Mouse (Mus musculus) limb, embryonic 13.5 days (tissue): ENCODE data around the gene Slc10a3. TPM values are rescaled to one million over a fixed set of nuclear protein-coding genes. Genes with fewer than 3 reads are reported as not detected.
"Not testable (repeated sequence)": the region's sequence is repeated elsewhere in the genome, so short reads cannot be mapped to it uniquely, and the experiment has no call there.

ENCODE experiments used
- ATAC-seq: fragments of 200-750 bp; cut with Nextera tagmentation; 2 replicates; pipeline ENCODE4 v1.8.0; 2017; ENCODE audit warnings: low read depth, moderate number of reproducible peaks, moderate TSS enrichment; ENCODE audit not compliant: low FRiP score
- H3K27ac ChIP-seq: fragments of 300-500 bp; sonication (generic); 2 replicates; pipeline ENCODE4 v1.5.1; 2015; ENCODE audit warnings: inconsistent platforms, mild to moderate bottlenecking, moderate library complexity
- H3K27me3 ChIP-seq: fragments of 300-500 bp; sonication (generic); 2 replicates; pipeline ENCODE4 v1.6.1; 2015; ENCODE audit warnings: mild to moderate bottlenecking, inconsistent platforms
- H3K36me3 ChIP-seq: fragments of 300-500 bp; sonication (generic); 2 replicates; pipeline ENCODE4 v1.6.1; 2015; ENCODE audit warnings: inconsistent platforms, mild to moderate bottlenecking, moderate library complexity
- H3K4me1 ChIP-seq: fragments of 300-500 bp; sonication (generic); 2 replicates; pipeline ENCODE4 v1.6.1; 2015; ENCODE audit warnings: inconsistent platforms
- H3K4me2 ChIP-seq: fragments of 300-500 bp; sonication (generic); replicated peaks from 2 replicates; pipeline ENCODE4 v1.6.1; 2015; ENCODE audit warnings: inconsistent platforms, mild to moderate bottlenecking, moderate library complexity
- H3K4me3 ChIP-seq: fragments of 300-500 bp; sonication (generic); 2 replicates; pipeline ENCODE4 v1.5.1; 2015; ENCODE audit warnings: moderate library complexity, mild to moderate bottlenecking, inconsistent platforms
- H3K9ac ChIP-seq: fragments of 300-500 bp; sonication (generic); 2 replicates; pipeline ENCODE4 v1.6.1; 2015; ENCODE audit warnings: mild to moderate bottlenecking, inconsistent platforms
- H3K9me3 ChIP-seq: fragments of 300-500 bp; sonication (generic); 2 replicates; pipeline ENCODE4 v1.6.1; 2016; ENCODE audit warnings: inconsistent platforms
- WGBS: fragments of 180-500 bp; shearing (Covaris S2); methylation state at CpG from one replicate; pipeline ENCODE4 v1.1.7; 2015; 5-methylcytosine and 5-hydroxymethylcytosine counted together
- polyA plus RNA-seq: library from polyadenylated mRNA; unstranded; fragments of >200 nt; fragmentation: Nextera tagmentation; extraction: Ambion mirVana; gene quantifications from 2 replicates; pipeline ENCODE4 v1.2.1, GENCODE M21; 2015

Gene Slc10a3
- polyA plus RNA-seq, result 19.6 and 21.3 TPM in 2 replicates

GRCm38 (mm10) chrX:74372888-74373549, at the start of gene Slc10a3, which contains the start of gene Ubl4a:
Gene Slc10a3, minus strand, starts transcription at chrX:74373349.
Gene Ubl4a, minus strand, starts transcription at chrX:74373218.
- Histone ChIP-seq H3K36me3 (peaks cover 9% of the 10 kb centered on the region; the same call in 1 of the 2 replicates), H3K9me3 (no peaks in the 10 kb centered on the region), H3K9ac (peak within 1 kb of the TSS; percentile 66), H3K27ac (no peak within 1 kb of the TSS), H3K4me2 (peak within 1 kb of the TSS; percentile 64), H3K4me1 (peaks cover 6% of the 10 kb centered on the region; the same call in 1 of the 2 replicates), H3K4me3 (peak within 1 kb of the TSS; percentile 48), H3K27me3 (no peaks in the 10 kb centered on the region)
- 21% methylated on average over 32 of the region's 32 CpGs for WGBS
- ATAC-seq, result peak; percentile 94

GRCm38 (mm10) chrX:74413377-74413776, 40.2 kb upstream of the Slc10a3 start:
- no peak overlapping the region for H3K27ac ChIP-seq
- no peak overlapping the region for H3K4me2 ChIP-seq
- H3K9me3 ChIP-seq, result no peaks in the 10 kb centered on the region
- H3K36me3 ChIP-seq, result peaks cover 4% of the 10 kb centered on the region; the same call in 1 of the 2 replicates
- peak; percentile 28; the same call in 1 of the 2 replicates for ATAC-seq
- no peak overlapping the region for H3K4me3 ChIP-seq
- H3K4me1 ChIP-seq, result no peaks in the 10 kb centered on the region
- no peaks in the 10 kb centered on the region for H3K27me3 ChIP-seq
- no peak overlapping the region for H3K9ac ChIP-seq

GRCm38 (mm10) chrX:74408340-74408739, 35.2 kb upstream of the Slc10a3 start:
- Histone ChIP-seq H3K9ac (no peak overlapping the region), H3K27me3 (no peaks in the 10 kb centered on the region), H3K4me1 (no peaks in the 10 kb centered on the region), H3K4me2 (no peak overlapping the region), H3K27ac (no peak overlapping the region), H3K9me3 (no peaks in the 10 kb centered on the region), H3K4me3 (no peak overlapping the region), H3K36me3 (peaks cover 4% of the 10 kb centered on the region; the same call in 1 of the 2 replicates)
- 51% methylated on average over 2 of the region's 2 CpGs for WGBS
- ATAC-seq, result no peak

- Histone ChIP-seq H3K9me3 (no peaks in the 10 kb centered on the region), H3K27me3 (no peaks in the 10 kb centered on the region)
Measured at GRCm38 (mm10) chrX:74400136-74400535, 27.0 kb upstream of the Slc10a3 start.

GRCm38 (mm10) chrX:74392535-74393443, 19.6 kb upstream of the Slc10a3 start, which contains the start of the genes Fam3a and Ikbkg:
Gene Fam3a, minus strand, starts transcription at chrX:74393272.
Gene Ikbkg, plus strand, starts transcription at chrX:74393290.
- Histone ChIP-seq H3K4me2 (peak within 1 kb of the TSS; percentile 66), H3K27ac (peak within 1 kb of the TSS; percentile 87), H3K27me3 (no peaks in the 10 kb centered on the region), H3K36me3 (peaks cover 3% of the 10 kb centered on the region; the same call in 1 of the 2 replicates), H3K9me3 (no peaks in the 10 kb centered on the region), H3K9ac (peak within 1 kb of the TSS; percentile 79), H3K4me3 (peak within 1 kb of the TSS; percentile 56), H3K4me1 (peaks cover 6% of the 10 kb centered on the region; the same call in 1 of the 2 replicates)
- WGBS, result 10% methylated on average over 28 of the region's 30 CpGs
- ATAC-seq, result peak; percentile 100

More at GRCm38 (mm10) chrX:74400136-74400535, 27.0 kb upstream of the Slc10a3 start:
- no peaks in the 10 kb centered on the region for H3K4me1 ChIP-seq
- no peak overlapping the region for H3K9ac ChIP-seq
- no peak overlapping the region for H3K4me2 ChIP-seq
- H3K36me3 ChIP-seq, result no peaks in the 10 kb centered on the region
- 83% methylated on average over 3 of the region's 3 CpGs for WGBS
- H3K27ac ChIP-seq, result no peak overlapping the region
- ATAC-seq, result no peak
- no peak overlapping the region for H3K4me3 ChIP-seq

- no peaks in the 10 kb centered on the region for H3K27me3 ChIP-seq
- no peak for ATAC-seq
- H3K36me3 ChIP-seq, result peaks cover 34% of the 10 kb centered on the region
- H3K9ac ChIP-seq, result no peak overlapping the region
- H3K9me3 ChIP-seq, result no peaks in the 10 kb centered on the region
- peaks cover 6% of the 10 kb centered on the region; the same call in 1 of the 2 replicates for H3K4me1 ChIP-seq
- H3K4me3 ChIP-seq, result no peak overlapping the region
- no peak overlapping the region for H3K27ac ChIP-seq
- H3K4me2 ChIP-seq, result no peak overlapping the region
Measured at GRCm38 (mm10) chrX:74388153-74388552, 15.0 kb upstream of the Slc10a3 start.

- H3K36me3 ChIP-seq, result peaks cover 31% of the 10 kb centered on the region
- no peak overlapping the region for H3K4me3 ChIP-seq
- no peaks in the 10 kb centered on the region for H3K9me3 ChIP-seq
- H3K9ac ChIP-seq, result no peak overlapping the region
- H3K4me2 ChIP-seq, result no peak overlapping the region
- WGBS, result 56% methylated on average over 2 of the region's 2 CpGs
- no peak overlapping the region for H3K27ac ChIP-seq
- H3K4me1 ChIP-seq, result no peaks in the 10 kb centered on the region
- no peaks in the 10 kb centered on the region for H3K27me3 ChIP-seq
- ATAC-seq, result no peak
Measured at GRCm38 (mm10) chrX:74384451-74384850, 11.3 kb upstream of the Slc10a3 start.

- peak overlapping the region; percentile 70 for H3K4me2 ChIP-seq
- peaks cover 12% of the 10 kb centered on the region; the same call in 1 of the 2 replicates for H3K36me3 ChIP-seq
- H3K27ac ChIP-seq, result peak overlapping the region; percentile 75
- no peaks in the 10 kb centered on the region for H3K27me3 ChIP-seq
- H3K4me3 ChIP-seq, result peak overlapping the region; percentile 61
- 23% methylated on average over 31 of the region's 49 CpGs for WGBS
- no peaks in the 10 kb centered on the region for H3K9me3 ChIP-seq
- peak; percentile 75 for ATAC-seq
- peaks cover 12% of the 10 kb centered on the region for H3K4me1 ChIP-seq
- H3K9ac ChIP-seq, result peak overlapping the region; percentile 81
Measured at GRCm38 (mm10) chrX:74368209-74368909, 4.8 kb downstream of the Slc10a3 start.

- H3K27ac ChIP-seq, result no peak overlapping the region
- no peaks in the 10 kb centered on the region for H3K9me3 ChIP-seq
- peak overlapping the region; percentile 81 for H3K9ac ChIP-seq
- H3K4me3 ChIP-seq, result peak overlapping the region; percentile 61
- H3K4me2 ChIP-seq, result peak overlapping the region; percentile 70
- peaks cover 11% of the 10 kb centered on the region for H3K4me1 ChIP-seq
- WGBS, result 64% methylated on average over 10 of the region's 10 CpGs
- H3K36me3 ChIP-seq, result peaks cover 12% of the 10 kb centered on the region; the same call in 1 of the 2 replicates
- ATAC-seq, result no peak
- H3K27me3 ChIP-seq, result no peaks in the 10 kb centered on the region
Measured at GRCm38 (mm10) chrX:74367512-74367911, 5.6 kb downstream of the Slc10a3 start.

GRCm38 (mm10) chrX:74359171-74359570, 14.0 kb downstream of the Slc10a3 start:
- Histone ChIP-seq H3K4me2 (no peak overlapping the region), H3K27me3 (no peaks in the 10 kb centered on the region), H3K27ac (no peak overlapping the region), H3K4me3 (no peak overlapping the region), H3K4me1 (no peaks in the 10 kb centered on the region), H3K9ac (no peak overlapping the region), H3K9me3 (no peaks in the 10 kb centered on the region), H3K36me3 (no peaks in the 10 kb centered on the region)
- WGBS, result 42% methylated on average over 11 of the region's 11 CpGs
- ATAC-seq, result no peak

GRCm38 (mm10) chrX:74357069-74357468, 16.1 kb downstream of the Slc10a3 start:
- not testable (repeated sequence) for H3K36me3 ChIP-seq, H3K9me3 ChIP-seq, H3K27me3 ChIP-seq, H3K9ac ChIP-seq, ATAC-seq, H3K4me3 ChIP-seq, H3K27ac ChIP-seq, H3K4me2 ChIP-seq, H3K4me1 ChIP-seq
- 82% methylated on average over 3 of the region's 3 CpGs for WGBS
